Mouse (Mus musculus): ENCODE data around the gene Fsip1.
"Not testable (repeated sequence)": the region's sequence is repeated elsewhere in the genome, so short reads cannot be mapped to it uniquely, and the experiment has no call there.

Fsip1 gene

DNA sequence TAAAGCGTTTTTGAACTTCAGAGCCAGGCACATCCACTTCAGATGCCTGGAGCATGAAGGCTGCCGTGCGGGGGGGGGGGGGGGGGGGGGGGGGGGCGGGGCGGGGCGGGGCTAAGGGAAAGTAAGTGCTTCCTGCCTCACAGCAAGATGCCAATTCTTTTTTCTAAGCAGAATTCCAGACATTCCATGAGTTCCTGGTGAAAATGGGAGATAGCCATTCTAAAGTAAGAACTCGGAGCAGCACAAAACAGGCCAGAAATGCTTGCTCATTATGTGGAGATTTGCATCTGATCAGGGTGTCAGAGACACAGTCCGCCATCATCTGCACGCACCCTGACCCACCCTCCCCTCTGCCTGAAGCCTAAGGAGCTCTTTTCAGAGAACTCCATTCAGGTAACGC, 77.3 kb downstream of the Fsip1 start:
- peak; percentile 67 for DNase-seq (ENCODE audit: extremely low spot score)

- no peak for DNase-seq (ENCODE audit: extremely low spot score)
Observed at GRCm38 (mm10) chr2:118174558-118175383, 82.0 kb downstream of the Fsip1 start.

GRCm38 (mm10) chr2:118168225-118168624, 88.5 kb downstream of the Fsip1 start:
- no peak for DNase-seq (ENCODE audit: extremely low spot score)

- no peak for DNase-seq (ENCODE audit: extremely low spot score)
Observed at GRCm38 (mm10) chr2:118167731-118168130, 89.0 kb downstream of the Fsip1 start.

DNA sequence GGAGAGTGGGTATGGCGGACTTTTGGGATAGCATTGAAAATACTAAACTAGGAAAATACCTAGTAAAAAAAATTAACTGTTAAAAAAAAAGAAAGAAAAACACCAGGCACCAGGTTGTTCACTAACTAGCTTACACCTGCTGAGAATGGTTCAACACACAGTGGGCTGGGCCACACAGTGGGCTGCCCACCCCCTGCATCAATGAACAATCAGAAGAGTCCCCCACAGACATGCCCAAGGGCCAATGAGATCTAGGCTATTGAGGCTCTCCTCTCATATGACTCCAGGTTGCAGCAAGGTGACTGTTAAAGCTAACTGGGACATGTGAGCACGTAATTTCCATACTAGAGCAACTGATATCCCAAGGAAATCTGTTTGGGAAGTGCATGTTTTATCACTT, 91.1 kb downstream of the Fsip1 start:
- DNase-seq (ENCODE audit: extremely low spot score) = no peak

- no peak for DNase-seq (ENCODE audit: extremely low spot score)
Observed at GRCm38 (mm10) chr2:118164137-118164536, 92.6 kb downstream of the Fsip1 start.

DNA sequence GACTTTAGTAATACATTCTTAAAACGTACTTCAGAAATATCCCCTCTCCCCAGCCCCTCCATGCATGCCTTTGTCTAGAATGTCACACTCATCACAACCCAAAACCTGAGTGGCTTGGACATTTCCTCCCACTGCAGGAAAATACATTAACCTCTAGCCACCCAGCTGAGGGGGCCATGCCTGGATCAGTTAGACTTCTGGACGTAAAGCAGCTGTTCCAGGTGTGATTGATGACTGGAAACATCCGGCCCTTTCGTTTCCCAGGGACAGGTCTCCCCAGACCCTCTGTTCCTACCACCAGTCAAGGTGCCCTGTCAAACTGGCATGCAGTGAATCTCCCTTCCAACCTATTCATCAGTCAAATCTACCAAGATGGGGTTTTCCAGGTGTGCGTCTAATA, 94.3 kb downstream of the Fsip1 start:
- no peak for DNase-seq (ENCODE audit: extremely low spot score)

DNA sequence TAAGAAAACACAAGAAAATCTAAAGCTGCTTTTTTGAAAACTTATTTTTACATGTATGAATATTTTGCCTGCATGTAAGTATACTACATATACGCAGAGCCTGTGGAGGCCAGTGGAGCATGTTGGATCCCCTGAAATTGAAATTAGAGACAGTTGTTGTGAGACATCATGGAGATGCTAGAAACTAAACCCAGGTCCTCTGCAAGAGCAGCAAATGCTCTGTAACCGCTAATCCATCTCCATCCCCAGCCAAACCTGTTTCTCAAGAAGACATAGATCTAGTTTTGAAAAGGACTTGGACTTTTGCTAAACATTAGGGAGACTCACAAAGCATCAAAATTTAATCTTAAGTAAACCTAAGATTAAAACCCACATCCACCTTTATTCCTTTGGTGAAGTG, 95.8 kb downstream of the Fsip1 start:
- DNase-seq (ENCODE audit: extremely low spot score) = no peak

GRCm38 (mm10) chr2:118160547-118160946, 96.2 kb downstream of the Fsip1 start:
- DNase-seq (ENCODE audit: extremely low spot score) = peak; percentile 57

- no peak for DNase-seq (ENCODE audit: extremely low spot score)
Observed at GRCm38 (mm10) chr2:118159126-118159525, 97.6 kb downstream of the Fsip1 start.

- DNase-seq (ENCODE audit: extremely low spot score) = no peak
Observed at GRCm38 (mm10) chr2:118158095-118158494, 98.7 kb downstream of the Fsip1 start.

DNA sequence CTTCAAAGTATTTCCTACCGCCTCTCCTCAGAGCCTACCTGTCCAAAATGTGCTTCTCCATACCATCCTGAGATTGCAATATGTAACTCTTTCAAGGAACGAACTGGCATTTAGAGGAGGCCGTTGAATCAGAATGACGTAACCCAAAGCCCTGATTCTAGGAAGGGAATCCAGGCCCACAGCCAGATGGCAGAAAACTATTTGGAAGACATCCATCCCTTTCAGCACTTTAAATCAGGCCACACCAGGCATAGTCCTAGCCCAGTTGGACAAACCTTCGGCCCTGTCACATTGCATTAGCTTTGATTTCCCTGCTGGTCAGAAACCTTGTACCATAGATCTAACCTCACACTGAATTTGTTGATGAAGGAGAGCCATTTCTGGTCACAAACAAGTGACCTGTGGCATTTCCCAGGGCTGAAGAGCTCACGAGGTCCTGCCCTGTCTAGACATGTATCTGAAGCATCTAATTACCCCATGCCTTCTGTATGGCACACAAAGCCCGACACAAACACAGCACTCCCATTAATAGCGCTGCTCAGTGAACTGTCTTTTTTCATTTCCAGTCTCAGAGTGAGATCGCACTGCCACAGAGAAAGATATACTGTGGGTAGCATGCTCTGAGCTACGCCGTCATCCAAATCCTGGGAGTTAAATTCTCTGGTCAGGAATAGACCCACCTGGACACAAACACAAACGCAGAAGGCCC, 106.8 kb downstream of the Fsip1 start:
- no peak for DNase-seq (ENCODE audit: extremely low spot score)

GRCm38 (mm10) chr2:118148321-118149142, 108.2 kb downstream of the Fsip1 start:
- DNase-seq (ENCODE audit: extremely low spot score) = no peak

DNA sequence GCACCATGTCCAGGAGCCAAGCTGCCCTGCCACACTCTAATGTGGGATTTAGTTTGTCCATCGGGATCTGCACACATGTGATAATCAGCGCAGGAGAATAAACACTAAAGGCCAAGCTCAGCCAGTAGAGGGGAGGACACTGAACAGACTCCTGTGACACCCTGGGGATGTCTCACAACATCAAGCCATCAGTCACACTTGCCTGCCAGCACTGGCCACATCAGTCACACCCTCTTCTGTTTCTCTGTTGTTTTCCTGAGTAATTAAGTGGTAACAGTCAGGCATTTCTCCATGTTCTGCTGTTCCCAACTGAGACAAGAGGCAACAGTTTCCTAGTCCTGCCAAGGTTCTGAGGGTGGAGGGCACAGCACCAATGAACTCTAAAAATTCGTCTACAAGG, 109.0 kb downstream of the Fsip1 start:
- DNase-seq (ENCODE audit: extremely low spot score) = not testable (repeated sequence)

GRCm38 (mm10) chr2:118141651-118142050, 115.1 kb downstream of the Fsip1 start:
- DNase-seq (ENCODE audit: extremely low spot score) = no peak

DNA sequence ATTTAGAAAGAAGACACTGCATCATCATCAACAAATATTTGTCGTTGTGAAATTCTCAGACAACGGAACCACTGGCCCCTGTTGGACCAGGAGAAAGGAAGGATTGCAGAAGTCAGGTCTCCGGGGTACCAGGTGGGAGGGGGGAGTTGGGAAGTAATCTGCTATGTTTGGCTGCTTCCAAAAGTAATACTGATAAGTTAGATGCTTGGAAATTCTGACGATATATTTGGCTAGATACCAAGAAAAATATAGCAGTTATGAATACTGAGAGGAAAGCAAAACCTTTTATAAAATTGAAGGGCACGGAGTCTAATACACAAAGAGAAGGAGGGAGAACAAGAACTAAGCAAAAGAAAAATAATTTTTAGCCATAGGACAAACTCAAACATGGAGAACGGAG, 117.5 kb downstream of the Fsip1 start:
- DNase-seq (ENCODE audit: extremely low spot score) = no peak

DNA sequence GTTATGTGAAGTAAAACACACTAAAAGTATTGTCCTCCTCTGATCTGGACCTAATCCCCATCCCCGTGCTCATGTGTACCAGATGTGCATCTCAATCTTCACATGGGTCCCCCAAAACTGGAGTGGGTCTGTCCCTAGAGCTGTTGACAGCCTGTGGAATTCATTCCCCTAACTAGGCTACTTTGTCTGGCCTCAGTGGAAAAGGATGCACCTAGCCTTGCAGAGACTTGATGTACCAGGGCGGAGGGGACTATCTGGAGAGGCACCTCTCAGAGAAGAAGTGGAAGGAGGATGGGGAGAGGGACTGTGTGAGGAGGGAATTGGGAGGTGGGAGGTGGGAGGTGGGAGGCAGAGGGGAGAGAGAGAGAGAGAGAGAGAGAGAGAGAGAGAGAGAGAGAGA, 119.0 kb downstream of the Fsip1 start:
- DNase-seq (ENCODE audit: extremely low spot score) = no peak

DNA sequence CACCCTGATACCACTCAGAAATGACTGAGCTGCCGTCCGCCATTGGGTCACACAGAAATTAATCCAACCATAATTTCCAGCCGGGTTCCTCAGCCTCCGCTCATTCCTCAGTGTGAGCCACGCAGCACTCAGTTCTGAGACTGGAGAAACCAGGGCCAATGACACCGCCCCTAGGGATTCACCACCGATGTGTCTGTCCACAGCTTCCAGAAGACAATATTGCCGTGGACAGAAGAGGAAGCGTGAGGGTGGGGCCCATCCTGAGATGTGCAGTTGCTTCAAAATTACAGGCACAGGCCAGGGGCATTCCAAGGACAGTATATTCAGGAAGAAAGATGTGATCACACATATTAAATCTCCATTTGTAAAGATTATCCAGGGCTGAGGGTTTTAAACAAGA, 119.7 kb downstream of the Fsip1 start:
- no peak for DNase-seq (ENCODE audit: extremely low spot score)

- no peak for DNase-seq (ENCODE audit: extremely low spot score)
Observed at GRCm38 (mm10) chr2:118128313-118128712, 128.5 kb downstream of the Fsip1 start.

DNA sequence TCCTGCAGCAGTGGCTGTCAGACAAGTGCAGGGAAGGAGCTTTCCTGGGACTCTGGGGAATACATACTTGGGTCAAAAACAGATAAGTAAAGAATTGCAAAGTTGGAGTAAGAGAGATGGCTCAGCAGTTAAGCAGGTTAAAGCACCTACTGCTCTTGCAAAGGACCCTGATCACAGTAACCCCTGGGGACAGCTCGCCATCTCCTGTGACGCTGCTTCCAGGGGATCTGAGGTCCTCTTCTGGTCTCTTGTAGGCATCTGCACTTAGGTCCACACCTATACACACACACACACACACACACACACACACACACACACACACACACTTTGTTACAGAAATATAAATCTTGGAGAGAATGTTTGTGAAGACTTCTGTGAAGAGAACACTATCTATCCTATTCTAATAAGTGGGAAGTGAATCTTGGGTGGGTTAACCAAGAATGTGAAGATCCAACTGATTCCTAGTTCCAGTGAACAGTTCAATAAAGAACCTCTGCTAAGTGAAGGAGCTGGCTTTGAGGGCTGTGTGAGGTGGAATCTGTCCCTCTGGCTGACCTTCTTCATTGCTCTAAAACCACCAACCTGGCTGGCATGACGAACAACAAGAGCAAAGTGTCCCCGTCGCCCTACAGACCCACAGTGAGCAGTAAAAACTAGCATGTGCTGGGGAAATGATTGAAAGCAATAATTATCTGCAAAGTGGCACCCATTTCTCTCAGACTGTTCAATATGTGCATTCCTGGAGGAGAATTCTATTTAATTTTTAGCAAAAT, 129.1 kb downstream of the Fsip1 start:
- DNase-seq (ENCODE audit: extremely low spot score) = no peak

GRCm38 (mm10) chr2:118125943-118126470, 130.8 kb downstream of the Fsip1 start:
- DNase-seq (ENCODE audit: extremely low spot score) = no peak
